Mouse (Mus musculus) spleen, adult 2 months (tissue): ENCODE measurements around the gene Thap7. TPM values are rescaled to one million over a fixed set of nuclear protein-coding genes. Genes with fewer than 3 reads are reported as not detected.

Experiments used
- DNase-seq, 2 experiments: peaks; one replicate each; pipeline versions ENCODE4 v3.0.0 to v3.0.0-alpha.2; 2012 to 2021; ENCODE audit warnings: low spot score in 2 of 2, low read depth in 1 of 2
- H3K27ac ChIP-seq: fragments of 200-500 bp; 2 replicates; pipeline ENCODE4 v1.5.1; 2012; ENCODE audit warnings: low read length, inconsistent platforms; ENCODE audit not compliant: insufficient read depth
- H3K27me3 ChIP-seq: fragments of 200-500 bp; 2 replicates; pipeline ENCODE4 v1.6.1; 2012; ENCODE audit warnings: mild to moderate bottlenecking, moderate library complexity, low read length, inconsistent platforms; ENCODE audit not compliant: control insufficient read depth, insufficient read depth
- H3K36me3 ChIP-seq: fragments of 200-500 bp; 2 replicates; pipeline ENCODE4 v1.6.1; 2012; ENCODE audit warnings: mild to moderate bottlenecking, low read length, inconsistent platforms; ENCODE audit not compliant: control insufficient read depth, insufficient read depth
- H3K4me1 ChIP-seq: fragments of 200-500 bp; 2 replicates; pipeline ENCODE4 v1.6.1; 2011; ENCODE audit warnings: inconsistent platforms; ENCODE audit not compliant: control insufficient read depth, insufficient read depth, insufficient read length
- H3K4me3 ChIP-seq: fragments of 200-500 bp; 2 replicates; pipeline ENCODE4 v1.5.1; 2011; ENCODE audit warnings: mild to moderate bottlenecking, inconsistent platforms; ENCODE audit not compliant: insufficient read depth, insufficient read length; ENCODE audit errors: extremely low read depth
- CTCF ChIP-seq: fragments of 200-500 bp; IDR thresholded peaks from 2 replicates; pipeline ENCODE4 v1.5.1; 2011; ENCODE audit warnings: mild to moderate bottlenecking, inconsistent platforms; ENCODE audit not compliant: insufficient read depth, insufficient read length, insufficient replicate concordance; ENCODE audit errors: extremely low read depth
- POLR2A ChIP-seq: fragments of 200-500 bp; IDR thresholded peaks from 2 replicates; pipeline ENCODE4 v1.6.1; 2011; ENCODE audit warnings: low read depth, low read length, inconsistent platforms
- WGBS: fragments of 180-500 bp; shearing (Covaris S2); methylation state at CpG from one replicate; pipeline ENCODE4 v1.1.7; 2018; 5-methylcytosine and 5-hydroxymethylcytosine counted together
- polyA plus RNA-seq: library from polyadenylated mRNA; depleted of rRNA; stranded (reverse); fragments of >200 nt; gene quantifications from 2 replicates; pipeline ENCODE4 v1.2.3, GENCODE M21; 2012; rRNA removed

The Thap7 gene
- 56.2 and 81.6 TPM in 2 replicates for polyA plus RNA-seq

DNA sequence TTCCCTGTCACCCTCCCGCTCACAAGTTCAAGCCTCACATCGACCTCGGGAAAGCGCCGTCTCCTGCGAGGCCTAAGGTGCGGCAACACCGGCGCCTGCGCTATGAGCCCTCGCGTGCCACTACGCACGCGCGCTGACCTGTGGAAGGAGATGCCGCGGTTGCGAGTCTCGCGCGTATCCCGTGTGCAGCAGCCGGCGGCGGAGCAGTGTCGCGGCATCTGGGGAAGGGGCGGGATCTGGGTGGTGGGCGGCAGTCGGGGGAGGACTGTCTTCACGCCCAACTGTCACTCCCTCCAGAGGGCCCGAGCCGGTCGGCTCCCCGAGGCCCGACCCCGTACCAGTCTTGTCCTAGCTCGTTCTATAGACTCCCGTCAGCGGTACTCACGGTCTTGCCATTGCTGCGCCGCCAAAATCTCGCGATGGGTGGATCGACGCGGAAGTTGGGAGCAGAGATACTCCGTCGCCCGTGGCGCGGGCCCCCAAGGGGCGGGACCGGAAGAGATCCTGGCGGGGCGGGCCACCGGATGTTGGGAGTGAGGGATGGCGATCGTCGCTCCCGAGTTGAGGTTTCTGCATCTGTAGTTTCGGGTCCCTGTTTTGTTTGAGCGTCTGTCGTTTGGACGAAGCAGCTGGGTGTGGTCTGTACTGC lies at the start of gene Thap7:
Gene Thap7 (minus strand): TSS at position 497 of the 649 bp plus-strand sequence.
- WGBS, result under 1% methylated on average over 67 of the region's 67 CpGs
- DNase-seq, result peak; percentile 93 to 95
- Histone ChIP-seq H3K36me3 (peaks cover 20% of the 10 kb centered on the region), H3K27ac (peak within 1 kb of the TSS; percentile 94), H3K4me3 (peak within 1 kb of the TSS; percentile 86), H3K4me1 (peaks cover 7% of the 10 kb centered on the region), H3K27me3 (no peaks in the 10 kb centered on the region; the same call in 1 of the 2 replicates)
- TF ChIP-seq POLR2A (peak; percentile 72), CTCF (no peak)

DNA sequence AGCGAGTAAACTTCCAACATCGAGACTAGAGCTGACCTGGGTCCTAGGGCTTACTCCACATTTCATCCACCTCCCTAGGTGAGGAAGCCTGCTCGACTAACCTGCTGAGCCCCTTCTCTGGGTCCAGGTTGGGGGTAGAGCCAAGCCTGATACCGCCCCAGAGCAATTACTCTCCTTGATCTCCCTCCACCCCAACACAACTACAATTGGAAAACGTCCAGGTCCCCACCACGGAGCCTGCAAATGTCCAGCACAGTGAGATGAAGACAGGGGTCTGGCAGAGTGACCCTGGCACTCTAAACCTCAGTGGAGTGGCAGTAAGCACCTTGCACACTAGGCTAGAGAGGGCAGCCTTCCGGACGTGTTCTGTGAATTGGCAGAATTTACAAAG lies 45.9 kb upstream of the Thap7 start:
- no peaks in the 10 kb centered on the region for H3K27me3 ChIP-seq

DNA sequence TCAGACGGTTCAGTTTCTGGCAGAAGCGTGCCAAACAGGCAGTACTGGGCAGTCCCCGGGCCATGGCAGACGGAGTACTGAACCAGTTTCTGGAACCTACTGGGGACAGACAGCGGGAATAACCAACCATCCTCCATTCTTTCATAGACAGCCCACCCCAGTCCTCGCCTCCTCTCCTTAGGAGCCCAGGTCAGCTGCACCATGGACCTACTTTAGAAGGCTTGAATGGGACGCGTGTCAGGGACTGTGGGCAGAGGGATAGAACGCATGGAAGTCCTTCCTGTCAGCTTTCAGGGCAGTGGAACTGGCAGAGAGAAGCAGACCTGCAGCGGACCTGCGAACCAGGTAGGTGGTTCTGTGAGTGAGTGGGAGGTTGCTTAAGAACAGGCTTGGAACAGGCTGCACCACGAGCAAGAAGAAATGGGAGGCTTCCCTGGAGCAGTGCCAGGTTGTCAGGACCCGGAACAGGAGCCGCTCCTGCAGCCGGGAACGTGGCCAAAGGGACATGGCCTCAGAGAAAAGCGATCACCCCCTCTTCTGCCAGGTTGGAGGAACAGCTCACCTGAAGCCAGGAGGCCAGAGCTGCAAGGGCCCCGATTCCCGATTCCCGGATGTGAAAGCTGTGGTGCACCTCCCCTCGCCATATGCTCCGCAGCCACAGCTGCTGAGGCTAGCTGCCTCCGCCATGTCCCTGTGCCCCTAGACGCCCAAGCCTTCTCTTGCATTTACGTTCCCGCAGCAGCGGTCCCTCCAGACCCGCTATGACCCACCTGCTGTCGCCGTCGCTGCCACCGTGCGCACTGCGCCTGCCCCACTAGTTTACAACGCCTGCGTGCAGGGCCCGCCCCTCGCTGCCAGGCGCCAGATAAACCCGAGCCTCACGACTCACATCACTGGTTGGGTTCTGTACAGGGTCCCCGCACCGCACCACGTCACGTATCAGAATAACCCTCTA lies 45.2 kb upstream of the Thap7 start:
- Histone ChIP-seq H3K27me3 (no peaks in the 10 kb centered on the region), H3K4me3 (peak overlapping the region; percentile 54), H3K36me3 (no peaks in the 10 kb centered on the region), H3K4me1 (0 out of 2 replicates have a peak, but pooled peaks cover 3% of the 10 kb centered on the region), H3K27ac (no peak overlapping the region)
- 18% methylated on average over 45 of the region's 45 CpGs for WGBS
- no peak for DNase-seq
- TF ChIP-seq POLR2A (no peak), CTCF (no peak)

More for the DNA sequence above, 45.9 kb upstream of the Thap7 start:
- no peaks in the 10 kb centered on the region for H3K36me3 ChIP-seq
- 33% methylated on average over 8 of the region's 8 CpGs for WGBS
- DNase-seq, result no peak
- no peak overlapping the region for H3K27ac ChIP-seq
- 0 out of 2 replicates have a peak, but pooled peaks cover 3% of the 10 kb centered on the region for H3K4me1 ChIP-seq
- no peak for TF ChIP-seq POLR2A
- TF ChIP-seq CTCF, result no peak
- H3K4me3 ChIP-seq, result no peak overlapping the region; the same call in 1 of the 2 replicates

GRCm38 (mm10) chr16:17566186-17566585 lies 35.2 kb upstream of the Thap7 start:
- no peak overlapping the region for H3K4me3 ChIP-seq
- no peaks in the 10 kb centered on the region for H3K4me1 ChIP-seq
- no peak for DNase-seq
- 44% methylated on average over 4 of the region's 4 CpGs for WGBS
- H3K27me3 ChIP-seq, result no peaks in the 10 kb centered on the region
- no peak for TF ChIP-seq POLR2A
- TF ChIP-seq CTCF, result no peak
- no peak overlapping the region for H3K27ac ChIP-seq
- no peaks in the 10 kb centered on the region for H3K36me3 ChIP-seq

DNA sequence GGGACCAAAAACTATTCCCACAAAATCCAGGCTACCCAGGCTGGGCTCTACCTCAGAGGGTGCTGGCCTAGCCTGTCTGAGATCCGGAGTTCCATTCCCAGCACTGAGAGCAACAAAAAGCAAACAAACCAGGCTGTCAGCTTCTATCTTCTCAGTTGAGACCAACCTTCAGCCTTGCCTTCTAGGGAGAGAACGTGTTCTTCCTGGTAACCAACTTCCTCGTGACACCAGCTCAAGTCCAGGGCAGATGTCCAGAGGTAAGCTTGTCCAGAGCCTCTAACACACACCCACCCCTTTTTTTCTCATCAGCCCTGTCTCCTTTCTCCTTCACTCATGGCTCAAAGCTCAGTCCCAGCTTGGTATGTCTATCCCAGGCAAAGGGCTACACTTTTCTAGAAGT lies 33.8 kb upstream of the Thap7 start:
- Histone ChIP-seq H3K4me3 (no peak overlapping the region), H3K27ac (no peak overlapping the region), H3K4me1 (no peaks in the 10 kb centered on the region), H3K36me3 (no peaks in the 10 kb centered on the region), H3K27me3 (no peaks in the 10 kb centered on the region)
- TF ChIP-seq CTCF (no peak), POLR2A (no peak)
- DNase-seq, result no peak
- WGBS, result 62% methylated on average over 3 of the region's 3 CpGs

DNA sequence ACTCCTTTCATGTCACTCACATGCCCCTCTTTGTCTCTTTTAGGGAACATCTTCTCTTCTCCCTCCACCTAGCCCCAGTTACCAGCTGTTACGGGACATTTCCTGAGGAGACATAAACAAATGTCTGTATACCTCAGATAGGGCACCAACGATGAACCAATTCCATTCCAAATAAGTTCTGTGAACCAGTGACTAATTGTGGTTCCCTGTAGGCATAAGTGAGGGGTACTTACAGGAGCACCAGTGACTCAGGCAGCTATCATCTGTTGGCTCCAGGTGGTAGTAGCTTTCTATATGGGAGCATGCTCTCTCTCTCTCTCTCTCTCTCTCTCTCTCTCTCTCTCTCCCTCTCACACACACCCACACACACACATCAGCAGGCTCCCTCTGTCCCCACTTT lies 33.3 kb upstream of the Thap7 start:
- DNase-seq, result no peak
- Histone ChIP-seq H3K27ac (no peak overlapping the region), H3K4me3 (no peak overlapping the region), H3K36me3 (no peaks in the 10 kb centered on the region), H3K27me3 (no peaks in the 10 kb centered on the region), H3K4me1 (no peaks in the 10 kb centered on the region)
- WGBS, result 70% methylated on average over 2 of the region's 2 CpGs
- TF ChIP-seq CTCF, result no peak
- no peak for TF ChIP-seq POLR2A
